Mouse (Mus musculus) limb, embryonic 10.5 days (tissue): ENCODE results near the gene Baz2b. TPM values are rescaled to one million over a fixed set of nuclear protein-coding genes. Genes with fewer than 3 reads are reported as not detected.

Experiments used
- DNase-seq: peaks from one replicate; pipeline ENCODE4 v3.0.0-alpha.2; 2017; ENCODE audit warnings: low spot score
- H3K27ac ChIP-seq: fragments of 300-500 bp; sonication (generic); 2 replicates; pipeline ENCODE4 v1.5.1; 2016; ENCODE audit warnings: mild to moderate bottlenecking
- H3K27me3 ChIP-seq: fragments of 300-500 bp; sonication (generic); 2 replicates; pipeline ENCODE4 v1.6.1; 2016; ENCODE audit warnings: low read depth, mild to moderate bottlenecking; ENCODE audit not compliant: poor library complexity, severe bottlenecking
- H3K36me3 ChIP-seq: fragments of 300-500 bp; sonication (generic); 2 replicates; pipeline ENCODE4 v1.6.1; 2016; ENCODE audit warnings: mild to moderate bottlenecking, moderate library complexity
- H3K4me1 ChIP-seq: fragments of 300-500 bp; sonication (generic); 2 replicates; pipeline ENCODE4 v1.6.1; 2016
- H3K4me3 ChIP-seq: fragments of 300-500 bp; sonication (generic); 2 replicates; pipeline ENCODE4 v1.5.1; 2016; ENCODE audit warnings: mild to moderate bottlenecking, moderate library complexity
- H3K9me3 ChIP-seq: fragments of 300-500 bp; sonication (generic); replicated peaks from 2 replicates; pipeline ENCODE4 v1.6.1; 2016; ENCODE audit warnings: mild to moderate bottlenecking
- WGBS: fragments of 180-500 bp; shearing (Covaris S2); methylation state at CpG from one replicate; pipeline ENCODE4 v1.1.7; 2016; 5-methylcytosine and 5-hydroxymethylcytosine counted together
- polyA plus RNA-seq: library from polyadenylated mRNA; unstranded; fragments of >200 nt; fragmentation: Nextera tagmentation; extraction: Ambion mirVana; gene quantifications from 2 replicates; pipeline ENCODE4 v1.2.1, GENCODE M21; 2016

Gene Baz2b
- polyA plus RNA-seq, 1 experiment from 2014 or later = 58.8 TPM

- no peak for DNase-seq
- Histone ChIP-seq H3K4me3 (no peak overlapping the region), H3K4me1 (peaks cover 4% of the 10 kb centered on the region), H3K27ac (no peak overlapping the region), H3K9me3 (no peaks in the 10 kb centered on the region), H3K36me3 (peaks cover 77% of the 10 kb centered on the region), H3K27me3 (no peaks in the 10 kb centered on the region)
- 96% methylated on average over 4 of the region's 4 CpGs for WGBS
These were observed 7.0 kb upstream of the Baz2b start for GRCm38 (mm10) chr2:60216547-60217153.

GRCm38 (mm10) chr2:60214683-60215082, 5.0 kb upstream of the Baz2b start:
- Histone ChIP-seq H3K4me1 (peaks cover 14% of the 10 kb centered on the region), H3K4me3 (no peak overlapping the region), H3K9me3 (no peaks in the 10 kb centered on the region), H3K27me3 (no peaks in the 10 kb centered on the region), H3K36me3 (peaks cover 67% of the 10 kb centered on the region), H3K27ac (no peak overlapping the region)
- WGBS = 92% methylated on average over 2 of the region's 2 CpGs
- no peak for DNase-seq

GRCm38 (mm10) chr2:60212488-60212887, 2.8 kb upstream of the Baz2b start:
- DNase-seq = no peak
- Histone ChIP-seq H3K27me3 (no peaks in the 10 kb centered on the region), H3K27ac (no peak overlapping the region), H3K4me3 (no peak overlapping the region), H3K9me3 (no peaks in the 10 kb centered on the region), H3K36me3 (peaks cover 49% of the 10 kb centered on the region), H3K4me1 (peaks cover 23% of the 10 kb centered on the region)

GRCm38 (mm10) chr2:60210821-60211220, 1.2 kb upstream of the Baz2b start:
- Histone ChIP-seq H3K27me3 (no peaks in the 10 kb centered on the region), H3K9me3 (no peaks in the 10 kb centered on the region), H3K4me1 (peaks cover 23% of the 10 kb centered on the region), H3K36me3 (peaks cover 42% of the 10 kb centered on the region), H3K27ac (peak overlapping the region; percentile 99), H3K4me3 (peak overlapping the region; percentile 99)
- DNase-seq = no peak
- 34% methylated on average over 5 of the region's 5 CpGs for WGBS

GRCm38 (mm10) chr2:60209122-60209611, 472 bp downstream of the Baz2b start:
- WGBS = under 1% methylated on average over 35 of the region's 35 CpGs
- peak; percentile 71 for DNase-seq
- Histone ChIP-seq H3K4me3 (peak overlapping the region; percentile 99), H3K9me3 (no peaks in the 10 kb centered on the region), H3K4me1 (peaks cover 23% of the 10 kb centered on the region), H3K27ac (peak overlapping the region; percentile 99), H3K27me3 (no peaks in the 10 kb centered on the region), H3K36me3 (peaks cover 41% of the 10 kb centered on the region)

- DNase-seq = no peak
- Histone ChIP-seq H3K27me3 (no peaks in the 10 kb centered on the region), H3K4me1 (peaks cover 11% of the 10 kb centered on the region), H3K4me3 (no peak overlapping the region), H3K9me3 (no peaks in the 10 kb centered on the region), H3K36me3 (peaks cover 17% of the 10 kb centered on the region; the same call in 1 of the 2 replicates), H3K27ac (no peak overlapping the region)
- WGBS = 79% methylated on average over 6 of the region's 6 CpGs
These were observed 3.8 kb downstream of the Baz2b start for GRCm38 (mm10) chr2:60205795-60206194.

GRCm38 (mm10) chr2:60204162-60204561, 5.5 kb downstream of the Baz2b start:
- 86% methylated on average over 6 of the region's 6 CpGs for WGBS
- Histone ChIP-seq H3K36me3 (peaks cover 17% of the 10 kb centered on the region; the same call in 1 of the 2 replicates), H3K27me3 (no peaks in the 10 kb centered on the region), H3K4me3 (no peak overlapping the region), H3K27ac (no peak overlapping the region), H3K9me3 (no peaks in the 10 kb centered on the region), H3K4me1 (peaks cover 9% of the 10 kb centered on the region)
- no peak for DNase-seq

- H3K27me3 ChIP-seq = no peaks in the 10 kb centered on the region
- H3K4me1 ChIP-seq = peaks cover 9% of the 10 kb centered on the region
- WGBS = 87% methylated on average over 4 of the region's 4 CpGs
- DNase-seq = no peak
- H3K36me3 ChIP-seq = peaks cover 17% of the 10 kb centered on the region; the same call in 1 of the 2 replicates
- no peak overlapping the region for H3K4me3 ChIP-seq
- H3K9me3 ChIP-seq = no peaks in the 10 kb centered on the region
- H3K27ac ChIP-seq = no peak overlapping the region
These were observed 5.9 kb downstream of the Baz2b start for GRCm38 (mm10) chr2:60203733-60204132.

- Histone ChIP-seq H3K27ac (no peak overlapping the region), H3K27me3 (no peaks in the 10 kb centered on the region), H3K9me3 (no peaks in the 10 kb centered on the region), H3K4me1 (peaks cover 4% of the 10 kb centered on the region), H3K4me3 (no peak overlapping the region), H3K36me3 (peaks cover 17% of the 10 kb centered on the region; the same call in 1 of the 2 replicates)
- no peak for DNase-seq
- WGBS = 90% methylated on average over 8 of the region's 8 CpGs
These were observed 6.6 kb downstream of the Baz2b start for GRCm38 (mm10) chr2:60202900-60203530.

GRCm38 (mm10) chr2:60200667-60201066, 9.0 kb downstream of the Baz2b start:
- no peaks in the 10 kb centered on the region for H3K9me3 ChIP-seq
- 54% methylated on average over 8 of the region's 8 CpGs for WGBS
- no peak overlapping the region for H3K4me3 ChIP-seq
- peaks cover 10% of the 10 kb centered on the region; the same call in 1 of the 2 replicates for H3K36me3 ChIP-seq
- DNase-seq = peak; percentile 74
- H3K4me1 ChIP-seq = no peaks in the 10 kb centered on the region
- H3K27ac ChIP-seq = no peak overlapping the region
- no peaks in the 10 kb centered on the region for H3K27me3 ChIP-seq

- H3K27ac ChIP-seq = no peak overlapping the region
- 93% methylated on average over 5 of the region's 5 CpGs for WGBS
- peaks cover 5% of the 10 kb centered on the region; the same call in 1 of the 2 replicates for H3K36me3 ChIP-seq
- no peaks in the 10 kb centered on the region for H3K4me1 ChIP-seq
- DNase-seq = no peak
- H3K27me3 ChIP-seq = no peaks in the 10 kb centered on the region
- H3K9me3 ChIP-seq = no peaks in the 10 kb centered on the region
- H3K4me3 ChIP-seq = no peak overlapping the region
These were observed 9.5 kb downstream of the Baz2b start for GRCm38 (mm10) chr2:60200051-60200562.

GRCm38 (mm10) chr2:60196841-60197240, 12.8 kb downstream of the Baz2b start:
- H3K27ac ChIP-seq = no peak overlapping the region
- no peak overlapping the region for H3K4me3 ChIP-seq
- no peaks in the 10 kb centered on the region for H3K9me3 ChIP-seq
- WGBS = 52% methylated on average over 1 of the region's 1 CpGs
- no peak for DNase-seq
- H3K4me1 ChIP-seq = no peaks in the 10 kb centered on the region
- H3K27me3 ChIP-seq = no peaks in the 10 kb centered on the region
- no peaks in the 10 kb centered on the region for H3K36me3 ChIP-seq

GRCm38 (mm10) chr2:60181696-60182095, 27.9 kb downstream of the Baz2b start:
- no peaks in the 10 kb centered on the region for H3K9me3 ChIP-seq
- H3K27ac ChIP-seq = no peak overlapping the region
- H3K36me3 ChIP-seq = no peaks in the 10 kb centered on the region
- no peaks in the 10 kb centered on the region for H3K4me1 ChIP-seq
- WGBS = 72% methylated on average over 2 of the region's 2 CpGs
- DNase-seq = no peak
- no peaks in the 10 kb centered on the region for H3K27me3 ChIP-seq
- no peak overlapping the region for H3K4me3 ChIP-seq
